Mouse (Mus musculus) hindbrain, embryonic 12.5 days (tissue): ENCODE measurements around the gene Thap4. TPM values are rescaled to one million over a fixed set of nuclear protein-coding genes. Genes with fewer than 3 reads are reported as not detected.

Experiments used
- ATAC-seq: fragments of 200-750 bp; cut with Nextera tagmentation; 2 replicates; pipeline ENCODE4 v1.8.0; 2017; ENCODE audit warnings: moderate TSS enrichment; ENCODE audit not compliant: low FRiP score
- H3K27ac ChIP-seq: fragments of 300-500 bp; sonication (generic); 2 replicates; pipeline ENCODE4 v1.5.1; 2016; ENCODE audit warnings: mild to moderate bottlenecking
- H3K27me3 ChIP-seq: fragments of 300-500 bp; sonication (generic); 2 replicates; pipeline ENCODE4 v1.6.1; 2016; ENCODE audit warnings: mild to moderate bottlenecking
- H3K36me3 ChIP-seq: fragments of 300-500 bp; sonication (generic); 2 replicates; pipeline ENCODE4 v1.6.1; 2016; ENCODE audit warnings: mild to moderate bottlenecking
- H3K4me1 ChIP-seq: fragments of 300-500 bp; sonication (generic); 2 replicates; pipeline ENCODE4 v1.6.1; 2016
- H3K4me2 ChIP-seq: fragments of 300-500 bp; sonication (generic); replicated peaks from 2 replicates; pipeline ENCODE4 v1.6.1; 2016; ENCODE audit warnings: mild to moderate bottlenecking
- H3K4me3 ChIP-seq: fragments of 300-500 bp; sonication (generic); 2 replicates; pipeline ENCODE4 v1.5.1; 2016; ENCODE audit warnings: mild to moderate bottlenecking
- H3K9ac ChIP-seq: fragments of 300-500 bp; sonication (generic); 2 replicates; pipeline ENCODE4 v1.6.1; 2016; ENCODE audit warnings: mild to moderate bottlenecking, moderate library complexity
- H3K9me3 ChIP-seq: fragments of 300-500 bp; sonication (generic); replicated peaks from 2 replicates; pipeline ENCODE4 v1.6.1; 2016; ENCODE audit warnings: mild to moderate bottlenecking
- WGBS: fragments of 180-500 bp; shearing (Covaris S2); methylation state at CpG from one replicate; pipeline ENCODE4 v1.1.7; 2016; 5-methylcytosine and 5-hydroxymethylcytosine counted together
- polyA plus RNA-seq: library from polyadenylated mRNA; unstranded; fragments of >200 nt; fragmentation: Nextera tagmentation; extraction: Ambion mirVana; gene quantifications from 2 replicates; pipeline ENCODE4 v1.2.1, GENCODE M21; 2016

Thap4 gene
- polyA plus RNA-seq, 1 experiment from 2014 or later, result 39.5 TPM

- H3K9ac ChIP-seq, result no peak overlapping the region
These were observed 99.9 kb downstream of the Thap4 start for GRCm38 (mm10) chr1:93654798-93655197.

DNA sequence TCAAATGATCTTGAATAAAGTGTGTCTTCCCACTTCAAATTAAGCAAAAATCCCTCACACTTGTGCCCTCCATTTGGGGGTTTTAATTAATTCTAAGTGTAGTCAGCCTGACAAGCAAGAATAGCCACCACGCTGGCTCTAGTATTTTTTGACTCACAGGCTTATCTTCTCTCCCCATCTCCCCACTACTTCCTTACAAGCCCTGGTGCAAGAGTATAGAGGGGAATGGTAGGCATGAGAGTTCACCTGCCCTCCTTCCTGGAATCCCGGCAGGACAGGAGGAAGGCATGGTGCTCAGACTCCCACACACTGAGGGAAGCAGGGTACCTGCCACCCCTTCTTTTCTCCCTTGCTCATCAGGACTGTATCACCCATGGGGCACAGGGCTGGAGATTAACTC, 100.4 kb downstream of the Thap4 start:
- Histone ChIP-seq H3K9ac (no peak overlapping the region), H3K27ac (no peak overlapping the region), H3K4me1 (no peaks in the 10 kb centered on the region), H3K4me3 (no peak overlapping the region), H3K9me3 (no peaks in the 10 kb centered on the region), H3K36me3 (no peaks in the 10 kb centered on the region), H3K27me3 (peaks cover 2% of the 10 kb centered on the region; the same call in 1 of the 2 replicates), H3K4me2 (no peak overlapping the region)
- WGBS, result 73% methylated on average over 2 of the region's 2 CpGs
- ATAC-seq, result no peak

More at GRCm38 (mm10) chr1:93654798-93655197, 99.9 kb downstream of the Thap4 start:
- Histone ChIP-seq H3K27me3 (peaks cover 2% of the 10 kb centered on the region; the same call in 1 of the 2 replicates), H3K27ac (no peak overlapping the region), H3K9me3 (no peaks in the 10 kb centered on the region), H3K4me1 (no peaks in the 10 kb centered on the region), H3K36me3 (no peaks in the 10 kb centered on the region), H3K4me2 (no peak overlapping the region), H3K4me3 (no peak overlapping the region)
- WGBS, result 71% methylated on average over 2 of the region's 2 CpGs
- ATAC-seq, result no peak

Other genes with a start within 250 kb of the Thap4 start
- 6.1 and 6.6 TPM in 2 replicates for gene Farp2, start 242.8 kb downstream of the Thap4 start, polyA plus RNA-seq
- gene Stk25, start 96.2 kb downstream of the Thap4 start, polyA plus RNA-seq, result 249 and 254 TPM in 2 replicates
- 43.8 and 44.1 TPM in 2 replicates for gene Bok, start 69.2 kb downstream of the Thap4 start, polyA plus RNA-seq
- 106 and 110 TPM in 2 replicates for gene Atg4b, start 3.4 kb downstream of the Thap4 start, polyA plus RNA-seq
- 193 and 194 TPM in 2 replicates for gene Dtymk, start 47.1 kb upstream of the Thap4 start, polyA plus RNA-seq
- 15.0 and 15.8 TPM in 2 replicates for gene Ing5, start 49.1 kb upstream of the Thap4 start, polyA plus RNA-seq
- 16.8 and 17.0 TPM in 2 replicates for gene D2hgdh, start 70.0 kb upstream of the Thap4 start, polyA plus RNA-seq
- not detected in 2 replicates for gene Gal3st2, start 106.4 kb upstream of the Thap4 start, polyA plus RNA-seq
- gene Gal3st2b, start 163.4 kb upstream of the Thap4 start, polyA plus RNA-seq, result 0.08 TPM in 1 of 2 replicates, not detected in the other
- not detected in 2 replicates for gene Gal3st2c, start 235.6 kb upstream of the Thap4 start, polyA plus RNA-seq